Mouse (Mus musculus): ENCODE results near the gene Pfdn6.

DNA sequence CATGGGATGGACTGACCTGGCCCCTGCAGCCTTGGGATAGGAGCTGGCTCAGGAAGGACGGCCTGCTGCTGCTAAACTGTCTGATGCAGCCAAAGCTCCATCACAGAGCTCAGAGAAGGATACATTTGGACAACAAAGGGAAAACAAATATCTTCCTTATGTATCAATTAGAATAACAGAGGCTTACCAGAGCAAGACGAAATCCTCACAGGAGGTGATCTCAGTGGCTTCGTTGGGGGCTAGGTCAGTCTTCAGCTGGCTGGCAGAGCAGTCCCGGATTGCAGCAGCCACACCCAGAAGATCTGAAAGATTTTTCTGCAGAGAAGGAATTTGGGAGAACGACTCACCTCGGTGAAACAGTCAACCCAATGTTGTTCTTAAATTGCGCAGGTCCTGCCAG lies 47.7 kb downstream of the Pfdn6 start:
- TF ChIP-seq EP300 (IDR thresholded peaks at IDR 0.05; ENCODE audit: insufficient read depth, low read depth, low read length) = no peak
- TF ChIP-seq CTCF (IDR thresholded peaks at IDR 0.05) = no peak
